Mouse (Mus musculus) bone marrow, adult 2 months (tissue): ENCODE measurements around the gene Chrm2. TPM values are rescaled to one million over a fixed set of nuclear protein-coding genes. Genes with fewer than 3 reads are reported as not detected.

Experiments
- H3K27ac ChIP-seq: fragments of 200-500 bp; 2 replicates; pipeline ENCODE4 v1.5.1; 2012; ENCODE audit warnings: low read depth, mild to moderate bottlenecking, control low read depth, inconsistent platforms, low read length; ENCODE audit not compliant: control insufficient read depth, poor library complexity, insufficient read depth
- H3K4me1 ChIP-seq: fragments of 200-500 bp; 2 replicates; pipeline ENCODE4 v1.6.1; 2011; ENCODE audit warnings: low read length; ENCODE audit not compliant: control insufficient read depth, insufficient read depth
- H3K4me3 ChIP-seq: fragments of 200-500 bp; replicated peaks from 2 replicates; pipeline ENCODE3; 2011; ENCODE audit warnings: mild to moderate bottlenecking, low read depth, low read length, control low read depth; ENCODE audit not compliant: control insufficient read depth
- CTCF ChIP-seq: fragments of 200-500 bp; IDR thresholded peaks from 2 replicates; pipeline ENCODE4 v1.5.1; 2011; ENCODE audit warnings: low read length, control low read depth; ENCODE audit not compliant: control insufficient read depth, insufficient read depth
- POLR2A ChIP-seq: fragments of 200-500 bp; IDR thresholded peaks from 2 replicates; pipeline ENCODE4 v1.6.1; 2011; ENCODE audit warnings: low read depth, mild to moderate bottlenecking, control low read depth, low read length, borderline replicate concordance; ENCODE audit not compliant: control insufficient read depth
- WGBS: fragments of 180-500 bp; shearing (Covaris S2); methylation state at CpG from one replicate; pipeline ENCODE4 v1.1.7; 2018; 5-methylcytosine and 5-hydroxymethylcytosine counted together
- polyA plus RNA-seq: library from polyadenylated mRNA; stranded (reverse); fragments of >200 nt; gene quantifications from 2 replicates; pipeline ENCODE4 v1.2.4, GENCODE M21; 2011; ENCODE audit warnings: low replicate concordance; ENCODE audit not compliant: missing spikeins, insufficient read depth, insufficient read length

The Chrm2 gene
- polyA plus RNA-seq, 1 experiment: not detected

DNA sequence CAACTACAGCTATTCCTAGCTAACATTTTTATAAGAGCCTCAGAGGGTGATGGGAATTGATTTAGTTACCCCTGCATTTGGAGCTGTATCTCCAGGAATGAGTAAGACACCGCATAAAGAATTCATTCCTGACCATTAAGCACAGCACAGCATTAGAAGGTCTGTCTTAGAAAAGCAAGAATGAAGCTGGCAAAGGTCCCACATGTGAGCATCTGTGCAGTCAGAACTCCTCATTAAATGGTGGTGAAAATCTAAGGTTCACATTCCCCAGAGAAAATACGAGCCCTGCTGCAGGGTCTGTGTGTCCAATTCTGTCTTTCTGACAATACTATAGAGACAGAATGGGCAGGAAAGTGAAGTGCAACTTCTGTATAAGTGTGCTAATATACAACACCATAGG lies 179.0 kb downstream of the Chrm2 start:
- TF ChIP-seq POLR2A (no peak), CTCF (no peak)
- Histone ChIP-seq H3K4me3 (no peak overlapping the region), H3K27ac (no peak overlapping the region), H3K4me1 (no peaks in the 10 kb centered on the region)
- 79% methylated on average over 2 of the region's 2 CpGs for WGBS
